Mouse (Mus musculus) adrenal gland, postnatal 10 days (tissue): Measurements from ENCODE around the gene Hadha. TPM values are rescaled to one million over a fixed set of nuclear protein-coding genes. Genes with fewer than 3 reads are reported as not detected.

ENCODE experiments used
- DNase-seq: peaks from one replicate; pipeline ENCODE4 v3.0.0; 2021; ENCODE audit warnings: mixed read lengths
- total RNA-seq, 2 experiments: library from RNA; stranded (reverse); gene quantifications; 2 replicates each; pipeline ENCODE4 v1.2.3; 2021

The Hadha gene
- total RNA-seq, 2 experiments from 2014 or later = 921 to 997 TPM

- DNase-seq = no peak
Measured at GRCm38 (mm10) chr5:30112533-30113068, 42.4 kb downstream of the Hadha start.

- DNase-seq = no peak
Measured at GRCm38 (mm10) chr5:30111771-30112170, 43.2 kb downstream of the Hadha start.

DNA sequence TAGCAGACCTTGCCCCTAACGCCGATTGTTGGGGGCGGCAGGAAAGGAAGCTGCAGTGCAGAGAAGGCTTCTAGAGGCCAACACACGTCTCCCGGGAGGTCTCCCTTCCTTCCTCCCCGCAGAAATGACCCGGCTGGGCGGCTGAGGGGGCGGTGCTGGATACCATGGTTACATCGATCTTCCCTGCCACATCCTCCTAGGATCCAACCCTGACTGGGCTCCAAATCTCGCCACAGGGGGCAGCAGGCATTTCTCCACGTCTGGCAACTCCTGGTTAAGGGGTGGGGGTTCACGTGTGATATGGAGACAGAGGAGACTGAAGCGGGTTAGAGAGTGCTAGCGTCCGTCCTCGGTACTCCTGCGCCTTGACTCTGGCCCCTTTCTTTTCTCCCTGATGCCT is 43.8 kb downstream of the Hadha start:
- DNase-seq = peak; percentile 52

- DNase-seq = no peak
Measured at GRCm38 (mm10) chr5:30110371-30111060, 44.4 kb downstream of the Hadha start.

DNA sequence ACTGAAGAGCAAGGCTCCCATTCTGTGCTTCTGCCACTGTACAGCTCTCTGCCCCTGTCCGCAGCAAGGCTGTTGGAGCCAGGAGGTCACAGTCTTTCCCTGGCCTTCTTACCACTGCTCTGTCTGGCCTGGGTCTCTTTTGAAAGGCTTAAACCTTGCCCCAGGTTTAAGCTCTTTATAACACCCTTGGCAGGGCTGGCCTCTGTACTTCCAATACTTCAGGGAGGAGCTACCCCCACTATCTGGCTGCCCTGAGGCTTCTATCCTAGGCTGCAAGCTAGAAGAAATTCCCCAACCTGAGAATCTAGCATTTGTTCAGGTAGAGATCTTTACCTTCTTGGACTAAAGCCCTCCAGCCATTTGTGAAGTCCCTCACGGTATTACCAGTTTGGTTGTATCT is 45.1 kb downstream of the Hadha start:
- no peak for DNase-seq

GRCm38 (mm10) chr5:30108233-30108632 is 46.7 kb downstream of the Hadha start:
- no peak for DNase-seq

DNA sequence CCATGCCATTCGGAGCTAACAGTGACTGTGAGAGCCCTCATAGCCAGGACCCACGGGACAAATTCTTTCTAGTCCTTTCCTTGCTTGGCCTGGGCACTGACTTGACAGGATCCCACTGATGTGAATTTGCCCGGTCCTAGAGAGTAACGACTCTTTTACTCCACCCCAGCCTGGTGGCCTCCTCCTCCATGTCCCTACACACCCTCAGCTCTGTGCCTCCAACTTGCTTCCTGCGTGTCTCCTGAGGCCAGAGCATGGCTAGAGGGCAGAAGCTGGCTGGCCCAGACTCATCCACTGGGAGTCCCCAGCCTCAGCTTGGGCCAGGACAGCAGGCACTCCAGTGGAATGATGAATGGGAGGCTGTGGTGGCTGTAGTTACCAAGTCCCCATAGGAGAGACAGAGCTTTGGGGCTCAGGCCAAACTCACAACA is 47.3 kb downstream of the Hadha start:
- peak; percentile 68 for DNase-seq

- DNase-seq = no peak
Measured at GRCm38 (mm10) chr5:30107186-30107585, 47.8 kb downstream of the Hadha start.

DNA sequence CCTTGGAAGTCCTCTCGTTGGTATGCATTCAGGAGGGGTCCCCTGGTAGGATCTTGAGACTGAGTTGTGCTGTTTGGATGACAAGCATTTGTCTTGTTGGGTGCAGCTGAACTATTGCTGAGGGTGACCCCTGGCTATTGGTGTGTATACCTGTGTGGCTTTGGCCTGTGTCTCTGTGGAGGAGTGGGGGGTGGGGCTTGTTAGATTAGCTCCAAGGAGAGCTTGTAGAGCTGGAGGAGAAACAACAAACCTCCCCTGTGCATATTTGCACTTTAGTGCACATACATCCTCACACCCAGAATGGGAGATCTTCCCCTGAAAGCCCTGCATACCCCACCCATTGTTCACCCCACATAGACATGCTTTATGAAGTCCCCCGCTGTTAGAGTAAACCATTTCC is 48.2 kb downstream of the Hadha start:
- no peak for DNase-seq

DNA sequence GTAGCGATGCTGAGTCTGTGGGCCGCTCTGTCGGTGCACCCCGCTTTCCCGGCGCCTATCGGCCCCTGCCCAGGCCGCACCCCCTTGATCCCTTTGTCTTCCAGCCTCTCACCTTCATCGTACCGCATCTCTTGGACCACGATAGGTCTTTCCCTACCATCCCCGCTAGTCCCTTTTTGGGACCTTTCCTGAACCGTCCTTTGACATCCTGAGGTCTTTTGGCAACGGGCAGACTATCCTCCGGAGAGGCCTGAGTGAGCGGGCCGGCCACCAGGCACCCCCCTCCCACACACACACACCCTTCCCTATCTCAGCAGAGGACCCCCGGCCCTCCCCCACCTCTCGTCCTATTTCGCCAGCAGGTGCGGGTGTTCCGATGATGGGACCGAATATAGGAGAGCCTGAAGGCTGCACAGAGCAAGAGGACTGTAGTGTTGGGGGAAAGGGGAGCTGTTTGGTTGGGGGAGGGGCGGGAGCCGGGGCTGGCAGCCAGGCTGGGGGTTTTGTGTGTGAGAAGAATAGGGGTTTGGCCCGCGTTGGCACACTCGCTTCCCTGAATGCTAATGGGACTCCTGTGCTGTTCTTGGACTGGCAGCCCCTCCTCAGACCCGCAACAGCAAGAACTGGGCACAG is 49.2 kb downstream of the Hadha start, which contains the start of gene 3110082J24Rik:
3110082J24Rik (minus strand) TSS at position 419 of the 633 bp plus-strand sequence.
- no peak for DNase-seq

DNA sequence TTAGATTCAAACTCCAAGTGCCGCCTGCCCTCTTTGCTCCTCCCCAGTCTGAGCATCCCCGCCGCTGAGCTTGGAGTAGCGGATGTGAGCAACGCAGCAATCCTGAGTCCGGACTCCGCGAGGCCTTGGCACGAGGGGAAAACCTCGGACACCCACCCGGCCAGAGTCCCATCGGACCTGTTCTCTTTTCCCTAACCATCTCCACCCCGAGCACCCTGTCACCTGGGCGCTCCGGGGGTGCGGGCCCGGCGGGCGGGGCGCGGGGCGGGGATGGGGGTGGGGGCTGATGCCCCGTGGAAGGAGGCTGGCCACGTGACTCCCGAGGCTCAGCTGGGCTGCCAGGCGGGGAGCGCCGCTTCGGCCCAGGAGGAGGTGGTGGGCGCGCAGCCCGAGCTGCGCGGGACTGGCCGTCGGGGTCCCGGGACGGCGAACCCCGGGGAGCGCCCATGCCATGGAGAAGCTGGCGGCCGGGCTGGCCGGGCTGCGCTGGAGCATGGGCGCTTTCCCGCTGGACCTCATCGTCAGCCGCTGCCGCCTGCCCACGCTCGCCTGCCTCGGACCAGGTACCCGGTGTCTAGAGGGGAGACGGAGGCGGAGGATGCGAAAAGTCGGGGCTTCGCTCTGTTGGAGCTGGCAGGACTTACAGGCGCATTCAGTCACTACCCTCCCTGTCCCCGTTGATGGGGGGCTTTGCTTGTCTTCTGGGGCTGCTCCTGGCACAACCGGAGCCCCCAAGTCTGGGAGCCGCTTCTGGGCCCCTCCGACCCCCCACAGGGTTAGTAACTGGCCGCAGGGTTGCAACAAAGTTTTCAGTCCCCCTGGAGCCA is 49.9 kb downstream of the Hadha start, which contains the start of gene Garem2:
Garem2 (plus strand) TSS at position 321 of the 827 bp plus-strand sequence.
- DNase-seq = no peak

- peak; percentile 76 for DNase-seq
Measured at GRCm38 (mm10) chr5:30104339-30104738, 50.6 kb downstream of the Hadha start.

GRCm38 (mm10) chr5:30103340-30103739 is 51.6 kb downstream of the Hadha start:
- DNase-seq = no peak

DNA sequence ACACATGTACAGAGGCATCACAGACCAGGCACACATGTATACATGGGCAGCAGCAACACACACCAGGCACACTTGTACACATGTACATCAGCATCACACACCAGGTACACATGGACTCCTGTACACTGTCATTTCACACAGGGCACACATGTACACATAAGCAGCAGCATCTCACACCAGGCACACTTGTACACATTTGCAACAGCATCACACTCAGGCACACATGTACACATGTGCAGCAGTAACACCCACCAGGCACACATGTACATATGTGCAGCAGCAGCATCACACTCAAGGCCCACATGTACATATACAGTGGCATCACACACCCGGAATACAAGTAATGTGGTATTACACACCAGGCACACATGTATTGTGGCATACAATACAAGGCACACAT is 56.7 kb downstream of the Hadha start:
- DNase-seq = no peak

- DNase-seq = no peak
Measured at GRCm38 (mm10) chr5:30095731-30096130, 59.2 kb downstream of the Hadha start.

- no peak for DNase-seq
Measured at GRCm38 (mm10) chr5:30094399-30094798, 60.6 kb downstream of the Hadha start.

- no peak for DNase-seq
Measured at GRCm38 (mm10) chr5:30092701-30093100, 62.3 kb downstream of the Hadha start.

DNA sequence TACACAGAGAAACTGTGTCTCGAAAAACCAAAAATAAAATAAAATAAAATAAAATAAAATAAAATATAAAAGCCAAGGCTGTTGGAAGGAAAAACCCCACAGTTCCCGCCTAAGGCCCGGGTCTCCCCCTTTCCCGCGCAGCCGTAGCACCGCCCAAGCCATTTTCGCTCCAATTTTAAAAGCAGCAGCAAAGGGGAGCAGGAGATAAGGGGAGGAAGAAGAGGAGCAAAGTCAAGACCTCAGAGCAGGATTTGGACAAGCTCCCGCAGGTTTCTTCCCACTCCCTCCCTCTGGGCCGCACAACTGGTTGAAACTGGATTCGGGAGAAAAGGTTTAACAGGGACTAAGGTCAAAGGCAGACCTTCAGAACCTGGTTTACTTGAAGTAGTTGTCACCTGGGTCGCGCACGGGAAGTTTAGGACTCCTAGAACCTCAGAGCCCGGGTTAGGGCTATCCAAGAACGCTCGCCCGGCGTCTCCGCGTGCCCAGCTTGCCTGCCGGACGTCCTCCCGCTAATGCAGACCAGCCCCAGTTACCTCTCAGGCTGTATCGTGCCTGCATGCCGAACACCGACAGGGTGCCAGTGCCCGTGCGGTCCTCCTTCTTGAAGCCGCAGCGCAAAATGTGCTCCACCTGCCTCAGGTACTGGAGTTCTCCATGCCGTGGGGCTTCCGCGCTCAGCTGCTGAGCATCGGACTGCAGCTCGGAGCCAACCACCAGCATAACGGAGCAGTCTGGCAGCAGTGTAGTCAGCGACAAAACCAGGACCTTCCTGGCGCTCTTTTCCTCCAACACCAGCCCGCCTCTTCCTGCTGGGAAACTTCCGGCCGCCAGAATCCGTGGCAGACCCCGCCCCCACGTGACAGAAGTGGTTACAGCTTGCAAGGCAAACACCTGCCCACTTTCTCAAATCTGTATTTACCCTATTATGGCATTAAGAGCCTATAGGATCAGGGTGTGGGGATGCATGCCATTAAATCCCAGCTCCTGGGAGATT is 81.8 kb downstream of the Hadha start, which contains the start of gene Tyms:
Tyms (minus strand) TSS at position 793 of the 997 bp plus-strand sequence.
- DNase-seq = peak; percentile 91

- DNase-seq = no peak
Measured at GRCm38 (mm10) chr5:30072377-30072776, 82.6 kb downstream of the Hadha start.

DNA sequence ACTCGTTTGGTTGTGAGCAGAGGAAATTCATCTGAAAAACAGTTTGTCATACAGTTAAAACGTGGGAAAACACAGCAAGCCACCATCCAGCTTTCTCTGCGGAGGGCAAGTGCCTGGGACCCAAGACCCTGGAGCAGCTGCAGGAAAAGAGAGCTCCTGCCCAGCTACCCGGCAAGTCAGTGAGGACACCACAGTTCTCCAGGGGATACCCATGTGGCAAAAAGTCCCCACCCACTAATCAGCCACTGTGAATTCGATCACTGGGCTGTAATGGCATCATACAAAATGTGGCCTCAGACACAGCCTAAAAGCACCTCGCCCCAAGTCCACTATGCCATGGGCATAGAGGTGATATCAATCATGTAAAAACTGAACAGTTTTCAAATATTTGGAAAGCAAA is 83.3 kb downstream of the Hadha start:
- DNase-seq = no peak
